Mouse (Mus musculus) gastrocnemius, postnatal 36 days (tissue): Measurements from ENCODE around the gene Syt9. TPM values are rescaled to one million over a fixed set of nuclear protein-coding genes. Genes with fewer than 3 reads are reported as not detected.
"Not testable (repeated sequence)": the region's sequence is repeated elsewhere in the genome, so short reads cannot be mapped to it uniquely, and the experiment has no call there.

Experiments used
- DNase-seq, 2 experiments: peaks; one replicate each; pipeline ENCODE4 v3.0.0; 2022
- intact Hi-C: fragments of 180-260 bp; cut with DNase I; formaldehyde crosslinking; loops from one replicate; pipeline ENCODE4 v1.15.1; 2025
- total RNA-seq, 2 experiments: library from RNA; stranded (reverse); gene quantifications; 2 replicates each; pipeline ENCODE4 v1.2.3; 2021

Syt9 gene
- total RNA-seq, 2 experiments from 2014 or later: 0.18 to 0.20 TPM

- intact Hi-C loops: no loop called here
- no peak for DNase-seq
Observed at GRCm38 (mm10) chr7:107455118-107455521, 84.6 kb downstream of the Syt9 start.

GRCm38 (mm10) chr7:107461167-107461566 is 90.6 kb downstream of the Syt9 start:
- intact Hi-C loops: no loop called here
- no peak for DNase-seq

- intact Hi-C loops: no loop called here
- DNase-seq: no peak
Observed at GRCm38 (mm10) chr7:107461699-107462440, 91.3 kb downstream of the Syt9 start.

- intact Hi-C loops: no loop called here
- no peak for DNase-seq
Observed at GRCm38 (mm10) chr7:107462962-107463361, 92.4 kb downstream of the Syt9 start.

GRCm38 (mm10) chr7:107465081-107465480 is 94.6 kb downstream of the Syt9 start:
- DNase-seq: no peak
- intact Hi-C loops: no loop called here

- DNase-seq: no peak
- intact Hi-C loops: no loop called here
Observed at GRCm38 (mm10) chr7:107478979-107479965, 108.7 kb downstream of the Syt9 start.

- DNase-seq, intact Hi-C loops: not testable (repeated sequence)
Observed at GRCm38 (mm10) chr7:107485709-107486108, 115.2 kb downstream of the Syt9 start.

GRCm38 (mm10) chr7:107495428-107495827 is 124.9 kb downstream of the Syt9 start:
- DNase-seq: no peak
- intact Hi-C loops: no loop called here

GRCm38 (mm10) chr7:107496923-107497322 is 126.4 kb downstream of the Syt9 start:
- no peak for DNase-seq
- intact Hi-C loops: no loop called here

GRCm38 (mm10) chr7:107500641-107501040 is 130.1 kb downstream of the Syt9 start:
- no peak for DNase-seq
- intact Hi-C loops: no loop called here

GRCm38 (mm10) chr7:107504761-107505712 is 134.5 kb downstream of the Syt9 start:
- intact Hi-C loops: no loop called here
- no peak for DNase-seq

GRCm38 (mm10) chr7:107507920-107508319 is 137.4 kb downstream of the Syt9 start:
- intact Hi-C loops: no loop called here
- no peak for DNase-seq

- intact Hi-C loops: no loop called here
Observed at GRCm38 (mm10) chr7:107509740-107510139, 139.2 kb downstream of the Syt9 start.

GRCm38 (mm10) chr7:107516704-107517410 is 146.3 kb downstream of the Syt9 start:
- intact Hi-C loops: no loop called here

More at GRCm38 (mm10) chr7:107509740-107510139, 139.2 kb downstream of the Syt9 start:
- no peak for DNase-seq

GRCm38 (mm10) chr7:107519256-107520025 is 148.9 kb downstream of the Syt9 start:
- DNase-seq: no peak
- intact Hi-C loops: loop anchor here (10.0 kb wide), 1 partner anchor 305 kb away; no protein-coding TSS in a partner anchor

More at GRCm38 (mm10) chr7:107516704-107517410, 146.3 kb downstream of the Syt9 start:
- no peak for DNase-seq

GRCm38 (mm10) chr7:107521411-107521810 is 150.9 kb downstream of the Syt9 start:
- intact Hi-C loops: loop anchor here (10.0 kb wide), 1 partner anchor 307 kb away; no protein-coding TSS in a partner anchor

GRCm38 (mm10) chr7:107526299-107526698 is 155.8 kb downstream of the Syt9 start:
- intact Hi-C loops: loop anchor here (10.0 kb wide), 1 partner anchor 311 kb away; no protein-coding TSS in a partner anchor
- DNase-seq: peak in 1 of 2 experiments; percentile 10

More at GRCm38 (mm10) chr7:107521411-107521810, 150.9 kb downstream of the Syt9 start:
- no peak for DNase-seq

- DNase-seq: no peak
- intact Hi-C loops: loop anchor here (10.0 kb wide), 1 partner anchor 313 kb away; no protein-coding TSS in a partner anchor
Observed at GRCm38 (mm10) chr7:107528169-107528772, 157.7 kb downstream of the Syt9 start.
